Mouse (Mus musculus): ENCODE data around the gene Shmt2.

The Shmt2 gene

GRCm38 (mm10) chr10:127534036-127534928 is 12.0 kb upstream of the Shmt2 start, which contains the start of gene Nxph4:
Gene Nxph4, minus strand, starts transcription at chr10:127534559.
- 2% methylated on average over 45 of the region's 78 CpGs for WGBS

- 54% methylated on average over 4 of the region's 4 CpGs for WGBS
These were observed 9.3 kb upstream of the Shmt2 start for GRCm38 (mm10) chr10:127531548-127531947.

- 11% methylated on average over 23 of the region's 25 CpGs for WGBS
These were observed 8.7 kb upstream of the Shmt2 start for GRCm38 (mm10) chr10:127530945-127531344.

- WGBS, result 26% methylated on average over 17 of the region's 17 CpGs
These were observed 5.2 kb upstream of the Shmt2 start for GRCm38 (mm10) chr10:127527481-127527880.

GRCm38 (mm10) chr10:127526681-127527080 is 4.4 kb upstream of the Shmt2 start:
- 4% methylated on average over 26 of the region's 26 CpGs for WGBS

GRCm38 (mm10) chr10:127526048-127526447 is 3.8 kb upstream of the Shmt2 start:
- 6% methylated on average over 26 of the region's 26 CpGs for WGBS

- WGBS, result 10% methylated on average over 22 of the region's 23 CpGs
These were observed 2.5 kb upstream of the Shmt2 start for GRCm38 (mm10) chr10:127524646-127525255.

GRCm38 (mm10) chr10:127521611-127522080 is 598 bp downstream of the Shmt2 start:
- 6% methylated on average over 12 of the region's 12 CpGs for WGBS

- WGBS, result 90% methylated on average over 20 of the region's 20 CpGs
These were observed 1.4 kb downstream of the Shmt2 start for GRCm38 (mm10) chr10:127520714-127521357.

GRCm38 (mm10) chr10:127519903-127520713 is 2.1 kb downstream of the Shmt2 start:
- 94% methylated on average over 37 of the region's 37 CpGs for whole genome bisulfite sequencing

- WGBS, result 92% methylated on average over 26 of the region's 26 CpGs
These were observed 3.1 kb downstream of the Shmt2 start for GRCm38 (mm10) chr10:127519041-127519701.

- WGBS, result 95% methylated on average over 22 of the region's 22 CpGs
These were observed 4.3 kb downstream of the Shmt2 start for GRCm38 (mm10) chr10:127517941-127518340.

GRCm38 (mm10) chr10:127516576-127517260 is 5.5 kb downstream of the Shmt2 start:
- WGBS, result 46% methylated on average over 30 of the region's 30 CpGs

GRCm38 (mm10) chr10:127515983-127516459 is 6.2 kb downstream of the Shmt2 start:
- 66% methylated on average over 8 of the region's 8 CpGs for WGBS

- WGBS, result 52% methylated on average over 9 of the region's 9 CpGs
These were observed 6.8 kb downstream of the Shmt2 start for GRCm38 (mm10) chr10:127515271-127515982.

GRCm38 (mm10) chr10:127514764-127515163 is 7.5 kb downstream of the Shmt2 start, which contains the start of gene Ndufa4l2:
Gene Ndufa4l2, plus strand, starts transcription at chr10:127514967.
- 43% methylated on average over 6 of the region's 6 CpGs for WGBS

- WGBS, result 51% methylated on average over 13 of the region's 13 CpGs
These were observed 8.0 kb downstream of the Shmt2 start for GRCm38 (mm10) chr10:127514111-127514698.

- WGBS, result 6% methylated on average over 16 of the region's 16 CpGs
These were observed 8.6 kb downstream of the Shmt2 start for GRCm38 (mm10) chr10:127513501-127514091.

GRCm38 (mm10) chr10:127512813-127513212 is 9.4 kb downstream of the Shmt2 start:
- WGBS, result under 1% methylated on average over 27 of the region's 27 CpGs
